In the genomic region with DNA sequence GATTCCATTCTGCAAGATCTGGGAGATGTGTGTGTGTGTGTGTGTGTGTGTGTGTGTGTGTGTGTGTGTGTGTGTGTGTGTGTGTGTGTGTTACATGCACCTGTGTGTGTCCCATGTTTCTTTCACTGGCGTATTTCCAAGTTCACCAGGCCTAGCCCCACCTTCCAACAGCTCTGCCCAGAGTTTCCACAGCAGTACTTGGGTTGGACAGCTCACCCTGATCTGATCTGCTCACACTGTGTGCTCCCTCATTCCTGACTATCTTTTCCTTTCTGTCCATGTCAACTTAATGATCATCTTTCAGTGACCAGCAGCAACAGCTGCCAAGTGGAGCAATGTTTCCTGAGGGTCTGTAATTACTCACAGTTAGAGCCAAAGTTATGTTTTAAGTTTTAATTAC, we compare ENCODE assay signal across 30 mouse cellular contexts.
"Had no signal": no experiment of that assay in that cellular context is flagged by ENCODE, and none has a peak within 500 bp of the region (broad histone marks: within the 10 kb centered on the region; RNA-seq: fewer than 3 reads in every experiment).

No protein-coding gene starts in this region.

- H3K4me2 ChIP-seq: limb, embryonic 12.5 days; limb, embryonic 13.5 days; limb, embryonic 15.5 days; liver, embryonic 11.5 days; liver, embryonic 12.5 days; liver, embryonic 13.5 days; liver, embryonic 15.5 days; lung, embryonic 14.5 days; lung, embryonic 15.5 days; midbrain, embryonic 12.5 days; midbrain, embryonic 13.5 days; midbrain, embryonic 15.5 days; neural tube, embryonic 12.5 days had no signal

- H3K4me1 ChIP-seq: limb, embryonic 13.5 days; limb, embryonic 15.5 days; liver, embryonic 12.5 days; liver, embryonic 13.5 days; liver, embryonic 15.5 days; lung, embryonic 15.5 days; midbrain, embryonic 10.5 days; midbrain, embryonic 12.5 days; midbrain, embryonic 13.5 days; midbrain, embryonic 15.5 days; neural tube, embryonic 12.5 days had no signal

- H3K27me3 ChIP-seq: limb, embryonic 12.5 days; limb, embryonic 13.5 days; limb, embryonic 15.5 days; liver, embryonic 12.5 days; liver, embryonic 13.5 days; liver, embryonic 15.5 days; lung, embryonic 15.5 days; midbrain, embryonic 12.5 days; midbrain, embryonic 13.5 days; midbrain, embryonic 15.5 days; neural tube, embryonic 12.5 days had no signal

- H3K27ac ChIP-seq: limb, embryonic 10.5 days; limb, embryonic 12.5 days; limb, embryonic 13.5 days; limb, embryonic 15.5 days; liver, embryonic 12.5 days; liver, embryonic 13.5 days; liver, embryonic 14.5 days; liver, embryonic 15.5 days; lung, embryonic 15.5 days; macrophage; midbrain, embryonic 10.5 days; midbrain, embryonic 12.5 days; midbrain, embryonic 13.5 days; midbrain, embryonic 15.5 days; neural tube, embryonic 12.5 days had no signal

- H3K36me3 ChIP-seq: limb, embryonic 10.5 days; limb, embryonic 12.5 days; limb, embryonic 13.5 days; limb, embryonic 15.5 days; liver, embryonic 12.5 days; liver, embryonic 13.5 days; liver, embryonic 15.5 days; lung, embryonic 15.5 days; midbrain, embryonic 10.5 days; midbrain, embryonic 12.5 days; midbrain, embryonic 13.5 days; midbrain, embryonic 15.5 days; neural tube, embryonic 12.5 days had no signal

- DNase-seq: left cerebral cortex, postnatal 4 days; liver; liver, embryonic 13.5 days; liver, postnatal 0 days; lung, adult 18-20 months; lung, adult 2 months; lung, embryonic 14.5 days; lung, postnatal 10 days; lung, postnatal 14 days; lung, postnatal 36 days; lung, postnatal 4 days; midbrain, embryonic 14.5 days had no signal

- H3K4me3 ChIP-seq: limb, embryonic 10.5 days; limb, embryonic 12.5 days; limb, embryonic 13.5 days; limb, embryonic 15.5 days; liver, embryonic 12.5 days; liver, embryonic 13.5 days; liver, embryonic 15.5 days; lung, embryonic 15.5 days; megakaryocyte, embryonic 14.5 days; midbrain, embryonic 10.5 days; midbrain, embryonic 12.5 days; midbrain, embryonic 13.5 days; midbrain, embryonic 15.5 days; myocyte; neural tube, embryonic 12.5 days had no signal

- H3K9me3 ChIP-seq: limb, embryonic 10.5 days; limb, embryonic 12.5 days; limb, embryonic 13.5 days; limb, embryonic 15.5 days; liver, embryonic 12.5 days; liver, embryonic 13.5 days; liver, embryonic 15.5 days; lung, embryonic 15.5 days; megakaryocyte, embryonic 14.5 days; midbrain, embryonic 10.5 days; midbrain, embryonic 12.5 days; midbrain, embryonic 13.5 days; midbrain, embryonic 15.5 days; neural tube, embryonic 12.5 days had no signal

- H3K9ac ChIP-seq: limb, embryonic 12.5 days; limb, embryonic 13.5 days; limb, embryonic 15.5 days; liver, embryonic 12.5 days; liver, embryonic 13.5 days; liver, embryonic 14.5 days; liver, embryonic 15.5 days; liver, postnatal 0 days; lung, embryonic 14.5 days; lung, embryonic 15.5 days; midbrain, embryonic 12.5 days; midbrain, embryonic 13.5 days; midbrain, embryonic 15.5 days; neural tube, embryonic 12.5 days had no signal

- ATAC-seq: liver, embryonic 12.5 days; liver, postnatal 0 days; lung, postnatal 0 days; midbrain, embryonic 15.5 days had no signal
